7 mouse cellular contexts compared by ENCODE assay signal in the genomic region with DNA sequence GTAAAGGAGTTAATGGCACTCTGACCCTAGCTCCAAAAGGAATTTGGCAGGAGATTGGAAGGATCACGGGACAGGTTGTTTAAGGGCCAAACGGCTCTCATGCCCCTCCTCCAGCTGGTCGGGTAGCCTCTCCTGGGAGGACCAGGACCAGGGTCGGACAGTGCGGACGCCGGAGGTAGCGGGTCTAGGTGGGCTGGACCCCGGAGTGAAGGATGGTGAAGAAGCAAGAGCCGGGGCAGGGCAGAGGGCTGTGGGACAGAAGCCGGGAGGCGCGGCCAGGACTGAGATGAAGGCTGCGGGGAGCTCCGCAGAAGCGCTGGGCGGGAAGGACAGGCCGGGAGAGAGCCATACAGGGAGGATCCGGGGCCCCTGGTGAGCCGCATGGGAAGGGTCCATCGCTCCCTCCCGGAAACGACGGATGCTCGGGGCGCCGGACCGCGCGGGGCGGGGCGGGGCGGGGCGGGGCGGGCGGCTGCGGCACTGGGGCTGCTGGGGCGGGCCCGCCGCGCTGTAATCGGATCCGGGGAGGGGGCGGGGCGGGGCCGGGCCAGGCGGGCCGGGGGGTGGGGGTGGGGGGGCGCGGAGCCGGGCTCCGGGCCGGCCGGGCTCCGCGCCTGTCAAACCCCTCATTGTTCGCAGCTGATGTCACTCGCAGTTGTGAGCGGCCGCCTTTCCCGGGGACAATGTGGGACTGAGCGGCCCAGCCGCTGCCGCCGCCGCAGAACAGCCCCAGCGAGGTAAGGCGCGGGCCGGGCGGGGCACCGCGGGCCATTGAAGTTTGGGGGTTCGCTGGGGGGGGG. TPM values are rescaled to one million over a fixed set of nuclear protein-coding genes. Genes with fewer than 3 reads are reported as not detected.
DNase-seq lines count a peak whose midpoint lies in the region; ATAC-seq and TF ChIP-seq lines count a peak whose summit lies in the region.

A gene (plus strand): TSS at position 21 of the 800 bp plus-strand sequence.

- ATAC-seq in embryonic facial prominence, embryonic 15.5 days (ENCODE audit: insufficient number of reproducible peaks, low FRiP score, low TSS enrichment, low read depth), result peak; percentile 73
- peak; percentile 78 for ATAC-seq in heart, embryonic 16.5 days (replicated peaks; ENCODE audit: extremely low read depth, insufficient read depth, low FRiP score)
- ATAC-seq in liver, embryonic 14.5 days (ENCODE audit: insufficient read depth), result peak; percentile 70

- H3K4me3 ChIP-seq in ES-E14 (ENCODE audit: insufficient read depth in 1 of 2, low read depth in 1 of 2, low read length in 2 of 2, poor library complexity in 1 of 2, severe bottlenecking in 1 of 2), result peak within 1 kb of the TSS; percentile 85 to 87
- H3K4me3 ChIP-seq in embryonic facial prominence, embryonic 15.5 days (replicated peaks), result peak within 1 kb of the TSS; percentile 70
- peak within 1 kb of the TSS; percentile 76 for H3K4me3 ChIP-seq in heart, embryonic 16.5 days (ENCODE audit: low read length)
- peak within 1 kb of the TSS; percentile 57 to 58 for H3K4me3 ChIP-seq in liver, embryonic 14.5 days (ENCODE audit: insufficient read depth in 1 of 2, low read depth in 2 of 2, low read length in 2 of 2)

- no peak for TF ChIP-seq EP300 in liver, embryonic 14.5 days (IDR thresholded peaks at IDR 0.05; ENCODE audit: low read depth)

- in situ Hi-C loops in ES-E14 (cut with MboI; ENCODE audit: low sequenced_read_pairs in 2 of 2, unreplicated experiment in 2 of 2), result no loop called here

- H3K36me3 ChIP-seq in ES-E14 (ENCODE audit: control insufficient read depth, insufficient read depth, low read length, poor library complexity, severe bottlenecking), result no peaks in the 10 kb centered on the region; the same call in 1 of the 2 replicates
- H3K36me3 ChIP-seq in embryonic facial prominence, embryonic 15.5 days, result no peaks in the 10 kb centered on the region
- no peaks in the 10 kb centered on the region for H3K36me3 ChIP-seq in heart, embryonic 16.5 days (ENCODE audit: control insufficient read depth, insufficient read depth)
- no peaks in the 10 kb centered on the region for H3K36me3 ChIP-seq in liver, embryonic 14.5 days (replicated peaks; ENCODE audit: control insufficient read depth, insufficient read depth, low read depth)

- peak within 1 kb of the TSS; percentile 94 for H3K27ac ChIP-seq in ES-E14 (ENCODE audit: insufficient read depth, low read depth, low read length, poor library complexity, severe bottlenecking)
- peak within 1 kb of the TSS; percentile 90 for H3K27ac ChIP-seq in embryonic facial prominence, embryonic 15.5 days (replicated peaks)
- peak within 1 kb of the TSS; percentile 88 for H3K27ac ChIP-seq in heart, embryonic 16.5 days (ENCODE audit: low read length)
- H3K27ac ChIP-seq in liver, embryonic 14.5 days, result no peak within 1 kb of the TSS

- H3K27me3 ChIP-seq in embryonic facial prominence, embryonic 15.5 days, result no peaks in the 10 kb centered on the region
- H3K27me3 ChIP-seq in heart, embryonic 16.5 days (ENCODE audit: control insufficient read depth, insufficient read depth, low read length), result no peaks in the 10 kb centered on the region
- H3K27me3 ChIP-seq in liver, embryonic 14.5 days (ENCODE audit: control insufficient read depth, insufficient read depth, low read length), result peaks cover 13% of the 10 kb centered on the region

- H3K4me2 ChIP-seq in embryonic facial prominence, embryonic 15.5 days (replicated peaks), result peak within 1 kb of the TSS; percentile 89
- H3K4me2 ChIP-seq in heart, embryonic 16.5 days (ENCODE audit: low read depth, low read length), result peak within 1 kb of the TSS; percentile 94
- peak within 1 kb of the TSS; percentile 67 for H3K4me2 ChIP-seq in liver, embryonic 14.5 days (ENCODE audit: low read depth)

- peaks cover 15 to 47% of the 10 kb centered on the region in 2 experiments for H3K4me1 ChIP-seq in ES-E14 (ENCODE audit: control insufficient read depth in 2 of 2, insufficient read depth in 2 of 2, low read length in 2 of 2, poor library complexity in 1 of 2)
- peaks cover 92% of the 10 kb centered on the region for H3K4me1 ChIP-seq in embryonic facial prominence, embryonic 15.5 days
- H3K4me1 ChIP-seq in heart, embryonic 16.5 days (ENCODE audit: control insufficient read depth, insufficient read depth, low read length), result peaks cover 63% of the 10 kb centered on the region
- peaks cover 6% of the 10 kb centered on the region in 2 experiments for H3K4me1 ChIP-seq in liver, embryonic 14.5 days (replicated peaks; ENCODE audit: control insufficient read depth in 2 of 2, insufficient read depth in 2 of 2, low read length in 1 of 2)

- no peak for DNase-seq in ES-E14 (ENCODE audit: low read depth, low spot score)
- peak; percentile 73 for DNase-seq in adrenal gland, postnatal 10 days
- DNase-seq in kidney, postnatal 10 days, result peak; percentile 81
- DNase-seq in liver, embryonic 14.5 days (ENCODE audit: low read depth in 3 of 3, low spot score in 3 of 3), result no peak
- peak; percentile 89 for DNase-seq in neural tube, embryonic 10.5 days (ENCODE audit: extremely low spot score, low spot score)

- no peak for TF ChIP-seq CTCF in liver, embryonic 14.5 days (IDR thresholded peaks at IDR 0.05; ENCODE audit: low read depth)

- no peaks in the 10 kb centered on the region for H3K9me3 ChIP-seq in ES-E14 (ENCODE audit: control insufficient read depth, insufficient read depth, low read depth, low read length)
- no peaks in the 10 kb centered on the region for H3K9me3 ChIP-seq in embryonic facial prominence, embryonic 15.5 days (replicated peaks)
- no peaks in the 10 kb centered on the region for H3K9me3 ChIP-seq in heart, embryonic 16.5 days (replicated peaks; ENCODE audit: control insufficient read depth, low read length)
- no peaks in the 10 kb centered on the region for H3K9me3 ChIP-seq in liver, embryonic 14.5 days (ENCODE audit: control insufficient read depth, low read length)

- H3K9ac ChIP-seq in ES-E14 (ENCODE audit: insufficient read depth, low read depth, low read length, poor library complexity, severe bottlenecking), result peak within 1 kb of the TSS; percentile 86
- peak within 1 kb of the TSS; percentile 60 for H3K9ac ChIP-seq in embryonic facial prominence, embryonic 15.5 days
- peak within 1 kb of the TSS; percentile 90 for H3K9ac ChIP-seq in heart, embryonic 16.5 days (ENCODE audit: low read length)
- H3K9ac ChIP-seq in liver, embryonic 14.5 days (replicated peaks), result peak within 1 kb of the TSS; percentile 25; the same call in 1 of the 2 replicates

- under 1% methylated on average over 48 of the region's 74 CpGs for WGBS in embryonic facial prominence, embryonic 15.5 days
- under 1% methylated on average over 43 of the region's 74 CpGs for WGBS in heart, embryonic 16.5 days
- 2% methylated on average over 66 of the region's 74 CpGs for WGBS in liver, embryonic 14.5 days (ENCODE audit: insufficient replicate concordance)

TF ChIP-seq in ES-E14, 5 proteins besides CTCF, POLR2A, EP300 and RAD21:
- TF ChIP-seq CHD2 (IDR thresholded peaks at IDR 0.05; ENCODE audit: low read depth, low read length) (no peak), ZNF384 (IDR thresholded peaks at IDR 0.05; ENCODE audit: low read depth, low read length) (no peak), MAFK (IDR thresholded peaks at IDR 0.05; ENCODE audit: insufficient read depth, low read depth, low read length) (no peak), HCFC1 (IDR thresholded peaks at IDR 0.05; ENCODE audit: borderline replicate concordance, insufficient read depth, low read length) (no peak), ZC3H11A (IDR thresholded peaks at IDR 0.05; ENCODE audit: borderline replicate concordance, low read depth, low read length) (no peak)

RNA-seq across cellular contexts. Expression of the gene that starts here (rescaled TPM):
- total RNA-seq in ES-E14 (2012; rRNA removed), result 140 and 176 TPM in 2 replicates
- 10 to 100 TPM; 28.6 to 42.5 TPM for total RNA-seq in adrenal gland, postnatal 10 days (2021)
- 115 and 117 TPM in 2 replicates for polyA plus RNA-seq in embryonic facial prominence, embryonic 15.5 days (2015; fragmentation: Nextera tagmentation; extraction: Ambion mirVana)
- 64.8 and 69.9 TPM in 2 replicates for polyA plus RNA-seq in heart, embryonic 16.5 days (2015; fragmentation: Nextera tagmentation; extraction: Ambion mirVana)
- polyA plus RNA-seq in liver, embryonic 14.5 days (2012; rRNA removed), result 11.3 and 18.3 TPM in 2 replicates
- 5.6 and 5.7 TPM in 2 replicates for polyA plus RNA-seq in liver, embryonic 14.5 days (2014; fragmentation: Nextera tagmentation; extraction: Ambion mirVana)

Comparison
In these comparisons a context has a peak if more than half of its experiments do, and no peak if none do; other contexts are left out.
1. DNase-seq: peak in adrenal gland, postnatal 10 days (single experiment), kidney, postnatal 10 days (single experiment) and neural tube, embryonic 10.5 days (single experiment); none in ES-E14 (single experiment) and liver, embryonic 14.5 days (0 of 3).
2. H3K9ac ChIP-seq: peak in every context shown above with its lines; median percentile 90 in heart, embryonic 16.5 days; 86 in ES-E14; 60 in embryonic facial prominence, embryonic 15.5 days; 25 in liver, embryonic 14.5 days.
3. Peak in every context shown above with its lines, with median percentiles within 50 percentile points of each other: H3K4me3 ChIP-seq, ATAC-seq and H3K4me2 ChIP-seq.